Mouse (Mus musculus) monocyte, adult 5-6 weeks (primary cell): ENCODE data around the gene Gm13691. TPM values are rescaled to one million over a fixed set of nuclear protein-coding genes. Genes with fewer than 3 reads are reported as not detected.
"Not testable (repeated sequence)": the region's sequence is repeated elsewhere in the genome, so short reads cannot be mapped to it uniquely, and the experiment has no call there.

Experiments
- ATAC-seq: fragments of 153-309, 156-312 bp; replicated peaks from 2 replicates; pipeline ENCODE4 v1.8.0; 2017; ENCODE audit warnings: mild to moderate bottlenecking; ENCODE audit not compliant: low TSS enrichment, insufficient number of reproducible peaks, severe bottlenecking, poor library complexity, low FRiP score
- total RNA-seq: library from RNA; stranded (forward); fragments of 200-1000, 200-491, 200-594 nt; gene quantifications from 3 replicates; pipeline ENCODE4 v1.2.3, GENCODE M21; 2017

Gm13691 gene
- total RNA-seq, 1 experiment from 2014 or later, result not detected

- ATAC-seq, result no peak
Observed at GRCm38 (mm10) chr2:84022905-84023304, 32.6 kb downstream of the Gm13691 start.

- ATAC-seq, result no peak
Observed at GRCm38 (mm10) chr2:84023319-84023718, 33.0 kb downstream of the Gm13691 start.

DNA sequence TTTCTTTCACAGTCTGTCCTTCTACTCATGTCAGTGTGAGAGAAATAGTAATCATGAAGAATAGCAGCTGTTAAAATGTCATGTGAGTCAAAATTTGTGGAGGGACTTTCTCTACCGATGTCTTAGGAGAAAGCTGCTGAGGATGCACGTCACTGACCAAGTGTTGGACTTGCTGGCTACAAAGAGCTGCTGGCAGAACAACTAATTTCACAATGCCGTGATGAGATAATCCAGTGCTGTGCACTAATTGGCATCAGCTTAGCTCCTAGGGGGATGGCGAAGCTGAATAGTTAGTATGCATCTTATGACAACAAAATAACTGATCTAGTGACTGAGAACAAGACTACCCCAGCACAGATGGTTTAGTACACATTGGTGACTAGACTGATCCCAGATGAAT, 34.9 kb downstream of the Gm13691 start:
- no peak for ATAC-seq

DNA sequence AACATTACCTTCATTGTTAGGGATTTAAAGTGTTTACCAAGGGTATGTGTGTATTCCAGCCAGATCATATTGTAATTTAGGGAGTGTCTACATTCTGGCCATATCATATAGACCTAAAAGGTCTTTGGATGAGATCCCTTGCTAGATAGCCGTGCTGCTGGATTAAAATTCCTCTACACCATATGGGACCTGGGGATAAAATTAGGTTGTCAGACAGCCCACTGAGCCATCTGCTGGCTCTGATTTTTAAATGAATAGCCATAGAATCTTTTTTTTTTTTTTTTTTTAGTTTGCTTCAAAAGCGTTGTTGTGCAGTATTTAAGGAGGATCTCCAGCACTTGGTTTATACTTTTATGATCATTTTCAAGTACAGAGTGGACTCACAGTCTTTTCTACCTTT, 42.2 kb downstream of the Gm13691 start:
- ATAC-seq, result no peak

DNA sequence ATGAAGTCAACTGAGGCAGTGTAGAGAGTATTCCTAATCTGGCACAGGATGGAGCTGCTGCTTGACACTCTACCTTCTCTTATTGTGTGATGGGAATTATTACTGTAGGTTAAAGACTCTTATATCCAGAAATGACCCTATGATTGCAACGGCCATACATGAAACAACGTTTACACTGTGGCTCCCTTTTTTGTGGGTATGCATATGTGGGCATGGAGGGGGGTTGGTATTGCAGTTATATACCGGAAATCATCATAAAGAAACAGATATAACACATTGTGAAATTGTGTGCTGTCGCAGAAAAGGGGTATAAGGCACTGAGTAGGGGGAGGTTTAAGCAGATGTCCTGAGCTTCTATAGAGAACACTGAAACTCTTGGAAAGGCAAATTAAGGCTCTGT, 45.6 kb downstream of the Gm13691 start:
- ATAC-seq, result no peak

GRCm38 (mm10) chr2:84037304-84037703, 47.0 kb downstream of the Gm13691 start:
- ATAC-seq, result no peak

DNA sequence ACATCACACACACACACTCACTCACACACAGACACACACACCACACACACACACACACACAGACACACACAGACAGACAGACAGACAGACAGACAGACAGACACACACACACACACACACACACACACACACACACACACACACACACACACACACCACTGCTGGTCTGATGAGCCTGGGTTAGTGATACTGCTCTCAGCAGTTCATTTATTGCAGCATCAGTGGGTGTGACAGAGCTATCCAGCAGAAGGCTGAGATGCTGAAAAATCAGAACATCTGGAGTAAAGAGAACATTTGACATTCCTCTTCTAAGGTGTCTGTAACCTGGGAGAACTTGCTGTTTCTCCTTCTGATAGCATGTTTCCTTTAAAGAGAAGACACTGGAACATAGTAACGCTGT, 47.6 kb downstream of the Gm13691 start:
- ATAC-seq, result not testable (repeated sequence)

DNA sequence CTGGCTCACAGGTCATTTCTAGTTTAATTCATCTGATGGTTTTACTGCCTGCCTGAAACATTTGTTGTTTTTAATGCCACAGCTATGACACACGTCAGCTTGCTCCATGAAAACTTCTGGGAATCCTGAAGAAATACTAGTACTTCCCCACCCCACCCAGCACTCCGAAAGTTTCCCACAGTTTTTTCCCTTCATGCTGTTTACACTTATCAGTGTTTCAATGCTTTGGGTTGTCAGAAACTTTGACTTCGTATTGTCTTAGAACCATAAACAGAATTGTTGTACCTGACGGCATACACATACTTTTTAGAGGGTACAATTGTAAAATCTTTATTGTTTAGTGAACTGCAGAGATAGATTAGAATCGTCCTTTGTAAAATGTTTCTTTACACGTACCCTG, 48.9 kb downstream of the Gm13691 start:
- ATAC-seq, result no peak

Other genes with a start within 250 kb of the Gm13691 start
- gene Fam171b, start 177.9 kb upstream of the Gm13691 start, total RNA-seq, result 0.10 TPM in 1 of 3 replicates, not detected in the others
- gene Zswim2, start 49.3 kb upstream of the Gm13691 start, total RNA-seq, result not detected in 3 replicates
- not detected in 3 replicates for gene Gm13698, start 34.9 kb upstream of the Gm13691 start, total RNA-seq
- not detected in 3 replicates for gene Gm13693, start 29.1 kb upstream of the Gm13691 start, total RNA-seq
- not detected in 3 replicates for gene Gm13695, start 23.2 kb upstream of the Gm13691 start, total RNA-seq
- not detected in 3 replicates for gene Gm13696, start 17.4 kb upstream of the Gm13691 start, total RNA-seq
- not detected in 3 replicates for gene Gm13694, start 11.6 kb upstream of the Gm13691 start, total RNA-seq
- gene Gm13697, start 5.8 kb upstream of the Gm13691 start, total RNA-seq, result not detected in 3 replicates